Mouse (Mus musculus) skeletal muscle tissue, postnatal 0 days (tissue): ENCODE measurements around the gene 0610009B22Rik. TPM values are rescaled to one million over a fixed set of nuclear protein-coding genes. Genes with fewer than 3 reads are reported as not detected.

Source experiments
- polyA plus RNA-seq: library from polyadenylated mRNA; unstranded; fragments of >200 nt; fragmentation: Nextera tagmentation; extraction: Ambion mirVana; gene quantifications from 2 replicates; pipeline ENCODE4 v1.2.1, GENCODE M21; 2015

Gene 0610009B22Rik
- 91.6 and 93.3 TPM in 2 replicates for polyA plus RNA-seq

GRCm38 (mm10) chr11:51688330-51689328 lies at the start of gene 0610009B22Rik:
Gene 0610009B22Rik (minus strand): TSS chr11:51688874.

GRCm38 (mm10) chr11:51650691-51651515 lies 37.8 kb downstream of the 0610009B22Rik start, which contains the start of the genes N4bp3 and D930048N14Rik:
Gene N4bp3 (minus strand): TSS chr11:51650842.
Gene D930048N14Rik (plus strand): TSS chr11:51650954.

GRCm38 (mm10) chr11:51635525-51636322 lies 53.0 kb downstream of the 0610009B22Rik start, which contains the start of gene Rmnd5b:
Gene Rmnd5b (minus strand): TSS chr11:51635896.

Other genes starting within 250 kb of the 0610009B22Rik start
- gene Phykpl, start 104.1 kb downstream of the 0610009B22Rik start, polyA plus RNA-seq: 27.1 and 27.2 TPM in 2 replicates
- gene Hnrnpab, start 82.0 kb downstream of the 0610009B22Rik start, polyA plus RNA-seq: 114 and 145 TPM in 2 replicates
- 61.8 and 66.3 TPM in 2 replicates for gene Nhp2, start 69.1 kb downstream of the 0610009B22Rik start, polyA plus RNA-seq
- gene Rmnd5b, start 53.0 kb downstream of the 0610009B22Rik start, polyA plus RNA-seq: 29.7 and 31.3 TPM in 2 replicates
- 30.6 and 30.9 TPM in 2 replicates for gene N4bp3, start 38.0 kb downstream of the 0610009B22Rik start, polyA plus RNA-seq
- 1.5 and 1.7 TPM in 2 replicates for gene D930048N14Rik, start 37.9 kb downstream of the 0610009B22Rik start, polyA plus RNA-seq
- gene Sec24a, start 74.8 kb upstream of the 0610009B22Rik start, polyA plus RNA-seq: 9.2 and 9.6 TPM in 2 replicates
- gene Sar1b, start 74.8 kb upstream of the 0610009B22Rik start, polyA plus RNA-seq: 164 and 193 TPM in 2 replicates
- 0.37 and 0.69 TPM in 2 replicates for gene Jade2, start 168.8 kb upstream of the 0610009B22Rik start, polyA plus RNA-seq